Mouse (Mus musculus) hindbrain, embryonic 10.5 days (tissue): ENCODE measurements around the gene Rhou. TPM values are rescaled to one million over a fixed set of nuclear protein-coding genes. Genes with fewer than 3 reads are reported as not detected.
A peak's percentile ranks its signal among the peaks of the same experiment; 100 is the strongest.

ENCODE experiments used
- DNase-seq: peaks from one replicate; pipeline ENCODE4 v3.0.0-alpha.2; 2017; ENCODE audit warnings: low spot score
- H3K27ac ChIP-seq: fragments of 300-500 bp; sonication (generic); 2 replicates; pipeline ENCODE4 v1.5.1; 2016; ENCODE audit warnings: mild to moderate bottlenecking, moderate library complexity
- H3K27me3 ChIP-seq: fragments of 300-500 bp; sonication (generic); 2 replicates; pipeline ENCODE4 v1.6.1; 2016; ENCODE audit warnings: mild to moderate bottlenecking; ENCODE audit not compliant: poor library complexity, insufficient read depth, severe bottlenecking
- H3K36me3 ChIP-seq: fragments of 300-500 bp; sonication (generic); 2 replicates; pipeline ENCODE4 v1.6.1; 2016; ENCODE audit warnings: mild to moderate bottlenecking, moderate library complexity
- H3K4me1 ChIP-seq: fragments of 300-500 bp; sonication (generic); replicated peaks from 2 replicates; pipeline ENCODE4 v1.6.1; 2016; ENCODE audit warnings: mild to moderate bottlenecking
- H3K4me3 ChIP-seq: fragments of 300-500 bp; sonication (generic); 2 replicates; pipeline ENCODE4 v1.5.1; 2016; ENCODE audit warnings: mild to moderate bottlenecking, moderate library complexity
- H3K9me3 ChIP-seq: fragments of 300-500 bp; sonication (generic); 2 replicates; pipeline ENCODE4 v1.6.1; 2016; ENCODE audit warnings: mild to moderate bottlenecking, moderate library complexity
- WGBS: fragments of 180-500 bp; shearing (Covaris S2); methylation state at CpG from one replicate; pipeline ENCODE4 v1.1.7; 2016; 5-methylcytosine and 5-hydroxymethylcytosine counted together
- polyA plus RNA-seq: library from polyadenylated mRNA; unstranded; fragments of >200 nt; fragmentation: Nextera tagmentation; extraction: Ambion mirVana; gene quantifications from 2 replicates; pipeline ENCODE4 v1.2.1, GENCODE M21; 2016

Rhou gene
- polyA plus RNA-seq, 1 experiment from 2014 or later: 7.5 TPM

DNA sequence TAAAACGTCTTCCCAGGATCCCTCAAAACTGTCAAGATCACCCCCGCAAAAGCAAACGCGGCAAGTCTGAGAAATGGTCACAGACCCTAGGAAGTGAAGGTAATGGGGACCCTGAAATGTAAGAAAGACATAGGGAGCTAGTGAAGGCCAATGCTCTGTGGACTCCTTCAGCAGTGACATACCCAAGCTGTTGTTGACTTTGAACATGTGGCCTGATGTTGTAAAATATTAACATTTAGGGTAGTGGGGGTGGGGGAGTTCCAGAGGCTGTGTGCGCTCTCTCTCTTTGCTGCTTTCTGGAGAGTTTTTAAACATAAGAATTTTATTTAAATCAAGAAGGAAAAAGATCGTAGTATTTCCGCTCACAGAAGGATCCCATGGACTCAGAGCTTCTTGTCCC is 29.6 kb downstream of the Rhou start:
- 62% methylated on average over 7 of the region's 7 CpGs for WGBS
- H3K27ac ChIP-seq: no peak overlapping the region
- peaks cover 7% of the 10 kb centered on the region; the same call in 1 of the 2 replicates for H3K27me3 ChIP-seq
- no peak overlapping the region for H3K4me3 ChIP-seq
- no peaks in the 10 kb centered on the region for H3K9me3 ChIP-seq
- DNase-seq: no peak
- H3K4me1 ChIP-seq: peaks cover 10% of the 10 kb centered on the region
- H3K36me3 ChIP-seq: no peaks in the 10 kb centered on the region

DNA sequence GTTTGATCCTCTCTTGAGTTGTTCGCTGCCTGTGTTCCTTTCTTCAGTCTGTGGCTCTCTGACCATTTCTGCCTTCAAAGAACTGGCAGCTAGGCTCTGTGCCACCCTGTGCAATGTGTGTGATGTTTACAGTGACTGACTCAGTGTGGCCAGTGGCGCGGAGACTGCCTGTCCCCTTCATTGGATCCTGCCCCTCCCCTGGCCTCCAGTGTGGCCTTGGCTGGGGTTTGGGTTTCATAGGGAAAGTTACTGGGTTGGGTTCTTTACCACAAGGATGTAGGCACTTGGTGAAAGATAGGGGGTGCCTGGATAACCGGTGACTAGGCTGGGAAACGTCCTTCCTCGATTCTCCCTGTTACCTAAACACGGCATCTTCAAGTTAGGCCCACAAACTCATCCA is 31.1 kb downstream of the Rhou start:
- 87% methylated on average over 7 of the region's 7 CpGs for WGBS

GRCm38 (mm10) chr8:123685477-123685876 is 31.7 kb downstream of the Rhou start:
- no peak for DNase-seq
- H3K36me3 ChIP-seq: no peaks in the 10 kb centered on the region
- peaks cover 7% of the 10 kb centered on the region; the same call in 1 of the 2 replicates for H3K27me3 ChIP-seq
- H3K4me1 ChIP-seq: peaks cover 10% of the 10 kb centered on the region
- no peaks in the 10 kb centered on the region for H3K9me3 ChIP-seq
- 86% methylated on average over 4 of the region's 4 CpGs for WGBS
- H3K27ac ChIP-seq: no peak overlapping the region
- H3K4me3 ChIP-seq: no peak overlapping the region

More for the DNA sequence above, 31.1 kb downstream of the Rhou start:
- no peaks in the 10 kb centered on the region for H3K9me3 ChIP-seq
- no peak for DNase-seq
- no peak overlapping the region for H3K4me3 ChIP-seq
- H3K27me3 ChIP-seq: peaks cover 7% of the 10 kb centered on the region; the same call in 1 of the 2 replicates
- H3K36me3 ChIP-seq: no peaks in the 10 kb centered on the region
- H3K27ac ChIP-seq: no peak overlapping the region
- peaks cover 10% of the 10 kb centered on the region for H3K4me1 ChIP-seq

- Histone ChIP-seq H3K27ac (no peak overlapping the region), H3K9me3 (no peaks in the 10 kb centered on the region), H3K4me1 (no peaks in the 10 kb centered on the region; the same call in 1 of the 2 replicates), H3K27me3 (peaks cover 9% of the 10 kb centered on the region; the same call in 1 of the 2 replicates), H3K4me3 (no peak overlapping the region), H3K36me3 (no peaks in the 10 kb centered on the region)
- WGBS: 61% methylated on average over 4 of the region's 4 CpGs
- no peak for DNase-seq
Observed at GRCm38 (mm10) chr8:123687826-123688225, 34.1 kb downstream of the Rhou start.

GRCm38 (mm10) chr8:123692165-123692962 is 38.6 kb downstream of the Rhou start:
- no peak overlapping the region for H3K4me3 ChIP-seq
- 0 out of 2 replicates have a peak, but pooled peaks cover 3% of the 10 kb centered on the region for H3K4me1 ChIP-seq
- DNase-seq: no peak
- no peaks in the 10 kb centered on the region for H3K36me3 ChIP-seq
- H3K9me3 ChIP-seq: no peaks in the 10 kb centered on the region
- H3K27ac ChIP-seq: no peak overlapping the region
- peaks cover 2% of the 10 kb centered on the region; the same call in 1 of the 2 replicates for H3K27me3 ChIP-seq
- 87% methylated on average over 10 of the region's 10 CpGs for WGBS

DNA sequence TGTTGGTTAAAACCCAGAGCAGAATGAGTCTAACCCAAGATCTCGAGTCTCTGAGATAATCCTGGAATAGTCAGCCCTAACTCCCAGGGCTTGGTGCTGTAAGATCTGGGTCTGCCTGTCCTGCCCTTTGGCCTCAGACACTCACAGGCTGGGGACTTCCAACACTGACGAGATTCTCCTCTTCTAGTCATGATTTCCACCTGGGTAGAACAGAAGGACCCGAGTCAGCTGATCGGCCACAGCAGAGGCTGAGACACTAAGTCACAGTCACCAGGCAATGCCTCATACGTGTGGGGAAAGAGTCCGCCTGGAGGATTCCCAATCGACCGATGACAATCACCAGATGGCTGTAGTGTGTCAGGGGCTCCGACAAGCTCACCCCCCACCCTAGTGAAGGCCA is 42.4 kb downstream of the Rhou start:
- Histone ChIP-seq H3K9me3 (no peaks in the 10 kb centered on the region), H3K27me3 (peaks cover 2% of the 10 kb centered on the region; the same call in 1 of the 2 replicates), H3K4me3 (no peak overlapping the region), H3K27ac (no peak overlapping the region), H3K4me1 (peaks cover 21% of the 10 kb centered on the region), H3K36me3 (no peaks in the 10 kb centered on the region)
- DNase-seq: no peak
- WGBS: 77% methylated on average over 9 of the region's 9 CpGs

DNA sequence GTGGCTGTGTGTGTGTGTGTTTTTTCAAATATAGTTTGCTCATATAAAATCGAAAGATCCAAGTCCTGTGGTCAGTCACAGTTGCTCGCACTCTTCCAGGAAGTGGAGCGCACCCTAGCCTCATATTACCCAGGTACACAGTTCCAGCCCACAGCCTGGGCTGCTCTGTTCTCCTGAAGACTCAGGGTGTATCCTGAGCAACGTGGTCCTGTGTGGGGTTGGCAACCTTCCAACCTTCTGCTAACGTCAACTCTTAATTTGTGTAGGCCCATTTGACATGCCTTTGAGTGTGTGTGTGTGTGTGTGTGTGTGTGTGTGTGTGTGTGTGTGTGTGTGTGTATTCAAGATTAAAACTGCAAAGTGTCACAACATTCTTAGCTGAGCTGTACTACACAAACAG is 43.6 kb downstream of the Rhou start:
- WGBS: 83% methylated on average over 5 of the region's 5 CpGs
- DNase-seq: no peak

DNA sequence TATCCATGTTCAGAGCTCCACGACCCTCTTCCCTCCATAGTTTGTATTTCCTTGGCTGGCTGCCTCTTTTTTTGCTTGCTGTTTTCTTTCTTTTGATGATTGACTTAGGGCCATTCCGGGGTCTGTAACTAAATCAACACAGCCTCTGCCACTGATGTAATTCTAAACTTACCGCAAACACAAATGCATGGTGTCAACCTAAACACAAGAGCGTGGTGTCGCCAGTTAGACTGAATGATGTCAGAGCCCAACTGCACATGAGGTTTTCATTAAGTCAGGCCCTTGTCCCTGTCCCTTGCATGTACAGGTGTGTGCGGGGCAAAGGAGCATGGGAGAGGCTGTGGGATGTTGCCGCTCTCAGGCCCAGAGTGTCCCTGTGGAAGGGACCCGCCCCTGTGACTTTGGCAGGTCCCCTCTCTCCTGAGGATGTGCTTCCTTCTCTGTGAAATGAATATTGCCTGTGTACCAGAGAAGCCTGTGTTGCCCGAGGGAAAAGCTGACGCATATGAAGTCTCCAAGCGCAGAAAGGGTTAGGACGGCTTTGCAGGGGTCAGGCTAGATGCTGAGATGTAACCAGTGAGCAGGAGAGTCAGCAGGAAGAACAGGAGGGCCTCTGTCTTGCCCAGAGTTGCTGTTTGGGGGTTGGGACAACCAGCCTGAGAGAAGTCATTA is 46.8 kb downstream of the Rhou start:
- peak; percentile 31 for DNase-seq
- Histone ChIP-seq H3K9me3 (no peaks in the 10 kb centered on the region), H3K4me3 (no peak overlapping the region), H3K4me1 (peaks cover 40% of the 10 kb centered on the region), H3K27ac (peak overlapping the region; percentile 45; the same call in 1 of the 2 replicates), H3K36me3 (no peaks in the 10 kb centered on the region), H3K27me3 (no peaks in the 10 kb centered on the region)
- 57% methylated on average over 12 of the region's 12 CpGs for WGBS

More for the DNA sequence above, 43.6 kb downstream of the Rhou start:
- Histone ChIP-seq H3K27me3 (no peaks in the 10 kb centered on the region; the same call in 1 of the 2 replicates), H3K27ac (no peak overlapping the region), H3K4me3 (no peak overlapping the region), H3K36me3 (no peaks in the 10 kb centered on the region), H3K4me1 (peaks cover 33% of the 10 kb centered on the region), H3K9me3 (no peaks in the 10 kb centered on the region)

DNA sequence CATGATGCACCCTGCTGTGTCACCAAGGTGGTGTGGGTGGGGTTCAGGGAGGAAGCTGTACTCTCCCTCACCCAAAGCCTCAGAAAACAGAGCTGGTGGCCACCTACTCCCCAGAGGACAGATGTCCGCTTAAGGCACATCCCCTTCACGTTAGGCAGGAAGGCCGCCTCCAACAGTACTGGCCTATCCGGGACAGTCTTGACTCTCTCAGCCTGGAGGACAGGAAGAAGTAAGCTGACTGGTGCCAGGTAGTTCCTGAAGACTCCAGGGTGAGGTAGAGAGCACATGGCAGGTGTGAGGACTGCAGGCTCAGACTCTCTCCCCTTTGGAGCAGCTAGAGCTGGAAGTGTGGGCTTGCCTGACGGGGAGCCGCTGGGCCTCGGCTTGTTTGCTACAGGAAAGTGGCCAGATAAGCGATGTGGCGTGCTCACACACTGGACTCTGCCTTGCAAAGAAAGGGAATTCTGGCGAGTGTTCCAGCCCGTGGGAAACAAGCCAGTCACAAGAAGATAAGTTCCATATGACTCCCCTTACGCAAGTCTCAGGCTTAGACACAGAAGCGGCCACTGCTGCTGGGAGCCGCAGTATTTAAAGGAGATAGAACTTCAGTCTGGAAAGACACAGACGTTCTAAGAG is 48.3 kb downstream of the Rhou start:
- Histone ChIP-seq H3K4me3 (no peak overlapping the region), H3K27ac (peak overlapping the region; percentile 45), H3K9me3 (no peaks in the 10 kb centered on the region), H3K36me3 (no peaks in the 10 kb centered on the region), H3K27me3 (no peaks in the 10 kb centered on the region), H3K4me1 (peaks cover 44% of the 10 kb centered on the region)
- DNase-seq: no peak
- 81% methylated on average over 15 of the region's 15 CpGs for WGBS

DNA sequence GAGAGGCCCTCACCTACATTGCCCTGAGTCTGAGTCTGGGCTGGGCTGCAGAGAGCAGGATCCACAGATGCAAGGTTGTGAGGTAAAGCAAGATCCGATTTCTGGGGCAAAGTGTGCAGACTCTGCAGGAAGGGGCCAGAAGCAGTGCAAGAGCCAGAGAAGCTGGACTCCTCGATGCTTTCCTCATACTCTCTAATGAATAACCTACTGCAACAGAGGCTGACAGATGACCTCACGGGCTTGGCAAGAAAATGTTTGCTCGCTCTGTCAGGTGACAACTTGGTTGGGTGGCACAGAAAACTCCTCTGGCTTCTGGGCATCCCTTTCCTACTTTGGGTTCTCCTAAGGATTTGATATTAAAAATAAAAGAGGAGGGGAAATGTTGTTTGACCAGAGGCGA is 51.6 kb downstream of the Rhou start:
- no peaks in the 10 kb centered on the region for H3K9me3 ChIP-seq
- WGBS: 84% methylated on average over 5 of the region's 5 CpGs

DNA sequence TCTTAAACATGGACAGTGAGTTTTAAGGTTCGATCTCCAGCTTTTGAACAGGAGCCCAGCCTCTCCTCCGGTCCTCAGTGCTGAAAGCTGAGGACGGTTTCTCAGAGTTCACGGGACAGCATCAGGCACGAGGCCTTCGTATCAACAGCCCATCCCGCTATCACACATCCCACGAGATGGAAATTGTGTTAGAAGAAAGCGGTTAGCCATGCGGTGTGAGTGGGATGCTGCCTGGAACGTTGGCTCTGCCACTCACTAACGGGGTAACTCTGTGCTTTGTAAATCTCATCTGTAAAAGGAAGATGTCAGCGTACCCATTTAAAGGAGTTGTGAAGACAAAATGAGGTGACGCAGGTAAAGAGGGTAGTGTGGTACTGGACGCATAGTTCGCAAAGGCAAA is 53.4 kb downstream of the Rhou start:
- 89% methylated on average over 16 of the region's 16 CpGs for WGBS
- no peaks in the 10 kb centered on the region for H3K9me3 ChIP-seq
- no peak overlapping the region for H3K27ac ChIP-seq
- no peaks in the 10 kb centered on the region for H3K36me3 ChIP-seq
- no peak overlapping the region for H3K4me3 ChIP-seq
- no peaks in the 10 kb centered on the region for H3K27me3 ChIP-seq
- no peak for DNase-seq
- H3K4me1 ChIP-seq: peaks cover 36% of the 10 kb centered on the region

More for the DNA sequence above, 51.6 kb downstream of the Rhou start:
- Histone ChIP-seq H3K4me3 (no peak overlapping the region), H3K4me1 (peaks cover 44% of the 10 kb centered on the region), H3K36me3 (no peaks in the 10 kb centered on the region), H3K27me3 (no peaks in the 10 kb centered on the region), H3K27ac (no peak overlapping the region)
- DNase-seq: no peak

- no peak overlapping the region for H3K4me3 ChIP-seq
- peaks cover 29% of the 10 kb centered on the region for H3K4me1 ChIP-seq
- 90% methylated on average over 8 of the region's 8 CpGs for WGBS
- H3K27ac ChIP-seq: no peak overlapping the region
- no peak for DNase-seq
- H3K9me3 ChIP-seq: no peaks in the 10 kb centered on the region
- no peaks in the 10 kb centered on the region for H3K27me3 ChIP-seq
- H3K36me3 ChIP-seq: no peaks in the 10 kb centered on the region
Observed at GRCm38 (mm10) chr8:123708729-123709128, 55.0 kb downstream of the Rhou start.
